Mouse (Mus musculus): Measurements from ENCODE around the gene Asb6.

The Asb6 gene

DNA sequence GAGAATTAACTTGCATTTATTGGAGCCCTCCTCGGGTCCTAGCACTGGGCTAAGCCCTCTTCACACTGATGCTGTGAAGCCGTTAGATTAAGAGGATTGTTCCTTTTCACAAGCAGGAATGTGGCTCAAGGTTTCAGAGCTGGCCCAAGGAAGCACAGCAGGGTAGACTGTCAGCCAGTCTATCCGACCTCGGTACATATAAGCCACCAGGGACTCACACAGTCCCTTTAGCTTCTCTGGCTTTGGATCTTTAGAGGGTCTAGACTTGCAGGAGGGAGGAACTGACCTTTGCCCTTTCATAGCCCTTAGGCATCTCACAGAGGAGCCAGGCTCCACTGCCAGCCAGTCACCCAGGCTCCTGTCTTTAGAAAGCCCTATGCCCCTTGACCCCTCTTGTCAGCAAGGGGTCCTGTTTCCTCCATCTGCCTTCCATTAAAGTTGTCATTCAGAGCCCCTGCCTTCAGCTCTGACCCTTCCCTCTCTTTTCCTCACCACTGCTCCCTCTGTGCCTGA is at the start of gene Asb6:
Gene Asb6, minus strand, starts transcription at position 51 of the 513 bp plus-strand sequence.
- no peak for DNase-seq

DNA sequence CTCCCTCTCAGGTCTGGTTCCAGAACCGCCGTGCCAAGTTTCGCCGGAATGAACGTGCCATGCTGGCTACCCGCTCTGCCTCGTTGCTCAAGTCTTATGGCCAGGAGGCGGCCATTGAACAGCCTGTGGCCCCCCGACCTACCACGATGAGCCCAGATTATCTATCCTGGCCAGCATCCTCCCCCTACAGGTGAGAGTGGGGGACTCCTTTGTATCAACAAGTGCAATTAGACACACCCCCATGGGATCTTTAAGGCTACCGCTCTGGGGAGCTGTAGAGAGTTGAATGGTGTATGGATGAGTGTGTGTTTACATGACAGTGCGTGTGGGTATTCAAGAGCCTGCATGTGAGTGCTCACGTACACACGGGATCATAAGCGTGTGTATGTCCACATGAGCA is 49.3 kb upstream of the Asb6 start:
- DNase-seq, result no peak

DNA sequence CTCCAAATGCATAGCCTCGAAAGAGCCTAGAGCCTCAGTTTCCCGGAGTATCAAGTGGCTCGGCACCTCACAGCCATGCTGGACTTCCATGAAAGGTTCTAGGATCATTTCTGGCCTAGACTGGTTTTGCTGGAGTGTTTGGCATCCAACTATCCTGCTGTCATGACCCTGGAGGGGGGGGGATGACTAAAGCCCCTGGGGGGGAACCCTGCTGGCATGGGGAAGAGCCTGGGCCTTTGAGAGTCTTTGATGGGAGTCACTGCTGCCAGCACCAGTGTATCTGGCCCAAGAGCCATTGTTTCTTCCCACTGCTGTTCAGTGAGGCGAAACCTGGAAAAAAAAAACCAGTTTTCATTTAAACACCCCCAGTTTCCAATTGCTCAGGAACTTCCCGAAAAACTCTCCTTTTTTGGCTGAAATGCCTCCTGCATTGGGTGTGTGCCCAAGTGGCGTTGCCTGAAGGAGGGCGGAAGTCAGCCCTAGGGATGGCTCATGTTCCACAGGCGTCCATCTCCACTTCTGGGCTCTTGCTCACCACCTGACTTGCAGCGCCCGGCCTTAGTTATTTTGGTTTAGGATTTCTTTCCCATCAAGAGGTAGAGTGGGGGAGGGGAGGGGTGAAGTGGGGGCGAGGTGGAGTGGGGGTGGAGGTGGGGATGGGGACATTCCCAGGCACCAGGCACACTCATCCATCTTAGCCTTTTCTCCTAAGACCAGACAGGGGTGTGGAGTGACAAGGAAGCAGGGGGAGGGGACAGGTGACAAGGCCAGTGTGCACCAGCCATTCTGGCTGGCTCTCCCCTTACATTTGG is 45.7 kb upstream of the Asb6 start:
- DNase-seq, result no peak

DNA sequence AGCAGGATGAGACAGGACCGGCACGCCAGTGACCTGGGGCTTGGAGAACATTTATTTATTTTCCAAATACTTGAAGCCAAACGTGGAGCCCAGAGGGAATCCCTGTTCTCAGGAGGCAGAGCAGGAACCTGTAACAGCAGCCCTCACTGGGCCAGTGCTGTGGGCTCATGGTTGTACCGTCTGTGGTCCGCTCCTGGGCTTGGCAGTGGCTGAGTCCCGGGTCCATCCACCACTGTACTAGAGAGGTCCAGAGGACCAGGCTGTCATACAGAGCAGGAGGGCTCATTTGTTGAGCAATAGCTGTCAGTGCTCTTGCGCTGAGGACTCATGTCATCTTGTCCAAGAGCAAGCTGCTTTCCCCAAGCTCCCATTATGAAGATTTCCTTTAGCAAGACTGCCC is 45.0 kb upstream of the Asb6 start:
- DNase-seq, result no peak

DNA sequence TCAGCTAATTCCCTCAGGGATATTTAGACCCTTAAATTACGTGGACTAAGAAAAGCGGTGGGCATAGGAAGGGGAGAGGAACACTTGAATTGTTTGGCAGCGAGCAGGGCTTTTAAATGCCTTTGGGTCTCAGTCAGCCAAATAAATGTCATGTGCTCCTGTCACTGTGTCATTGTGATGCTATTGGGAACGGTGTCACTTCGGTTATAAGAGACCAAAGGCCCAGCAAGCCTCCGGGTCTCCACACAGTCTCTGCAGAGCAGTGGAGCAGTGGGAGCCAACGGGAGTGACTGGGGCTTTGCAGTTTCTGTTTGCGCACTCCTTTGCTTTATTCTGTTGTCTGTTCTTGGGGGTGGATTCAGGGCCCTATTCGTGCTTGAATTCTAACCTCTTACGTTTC is 44.3 kb upstream of the Asb6 start:
- no peak for DNase-seq

DNA sequence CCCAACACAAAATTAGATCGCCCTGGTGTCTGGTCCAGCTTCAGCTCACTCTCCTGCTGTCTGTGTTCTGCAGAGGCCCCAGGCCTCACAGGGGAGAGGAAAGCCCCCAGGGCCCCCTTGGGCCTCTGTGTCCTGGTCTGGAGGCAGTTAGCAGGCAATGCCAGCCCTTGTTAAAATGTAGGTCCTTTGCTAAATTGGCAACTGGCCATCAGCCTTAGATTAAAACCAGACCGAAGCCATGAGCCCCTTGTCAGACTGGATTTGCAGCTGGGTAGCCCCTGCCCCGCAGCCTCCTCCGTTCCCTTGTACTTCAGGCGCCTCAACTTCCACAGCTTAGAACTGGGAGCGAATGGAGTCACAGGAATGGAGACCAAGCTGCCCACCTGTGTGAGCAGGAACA is 42.5 kb upstream of the Asb6 start:
- no peak for DNase-seq

DNA sequence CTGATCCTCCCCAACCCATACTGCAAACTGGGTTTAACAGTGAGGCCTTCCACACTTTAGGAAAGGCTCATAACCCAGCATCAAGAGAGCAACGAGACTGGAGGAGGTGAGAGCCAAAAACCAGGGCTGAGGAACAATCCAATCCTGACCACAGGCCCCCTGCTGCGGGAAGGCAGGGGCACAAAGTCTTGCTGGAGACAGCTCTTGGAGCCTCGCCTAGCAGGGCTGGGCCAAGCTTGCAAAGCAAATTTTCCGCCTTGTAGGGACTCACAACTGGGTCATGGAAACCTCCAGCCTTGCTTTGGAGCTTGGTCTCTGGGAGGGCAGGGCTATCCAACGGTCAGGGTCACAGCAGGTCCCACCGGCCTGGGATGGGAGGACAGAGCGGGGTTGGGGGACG is 40.7 kb upstream of the Asb6 start:
- DNase-seq, result peak; percentile 77

DNA sequence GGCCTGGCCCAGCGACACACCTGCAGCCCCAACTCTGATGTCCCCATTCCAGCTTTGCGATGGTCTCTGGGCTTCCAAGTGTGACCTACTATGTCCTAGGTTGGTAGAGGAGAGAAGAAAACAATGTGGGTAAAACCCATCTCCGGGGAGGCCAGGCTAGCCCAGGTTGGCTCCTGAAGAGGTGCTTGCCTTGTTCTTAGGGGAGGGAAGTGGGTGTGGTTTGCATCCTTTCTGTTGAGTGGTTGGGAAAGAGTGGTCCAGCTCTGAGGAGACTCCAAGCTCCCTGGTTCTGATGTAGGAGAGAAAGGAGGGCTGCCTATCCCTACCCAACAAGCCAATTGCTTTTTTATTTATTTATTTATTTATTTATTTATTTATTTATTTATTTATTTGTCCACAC is 35.3 kb upstream of the Asb6 start:
- no peak for DNase-seq

DNA sequence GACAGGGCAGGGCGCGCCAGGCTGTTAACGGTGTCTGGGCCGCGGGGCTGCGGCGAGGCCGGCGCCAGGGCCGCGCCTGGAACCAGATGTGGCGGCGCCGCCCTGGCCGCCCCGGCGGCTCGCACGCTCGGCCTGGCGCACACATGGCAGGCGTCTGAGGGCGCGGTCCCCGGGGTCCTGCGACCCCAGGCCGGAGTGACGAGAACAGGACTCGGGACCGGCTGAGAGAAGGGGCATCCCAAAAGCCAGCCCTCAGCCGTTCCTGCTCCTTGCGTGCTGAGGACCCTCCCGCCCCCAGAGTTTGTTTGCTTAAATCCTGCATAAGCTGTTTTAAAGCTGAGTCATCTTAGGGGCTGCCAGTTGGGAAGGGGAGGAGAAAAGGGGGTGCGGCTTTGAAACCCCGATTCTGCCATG is 34.8 kb upstream of the Asb6 start:
- no peak for DNase-seq

DNA sequence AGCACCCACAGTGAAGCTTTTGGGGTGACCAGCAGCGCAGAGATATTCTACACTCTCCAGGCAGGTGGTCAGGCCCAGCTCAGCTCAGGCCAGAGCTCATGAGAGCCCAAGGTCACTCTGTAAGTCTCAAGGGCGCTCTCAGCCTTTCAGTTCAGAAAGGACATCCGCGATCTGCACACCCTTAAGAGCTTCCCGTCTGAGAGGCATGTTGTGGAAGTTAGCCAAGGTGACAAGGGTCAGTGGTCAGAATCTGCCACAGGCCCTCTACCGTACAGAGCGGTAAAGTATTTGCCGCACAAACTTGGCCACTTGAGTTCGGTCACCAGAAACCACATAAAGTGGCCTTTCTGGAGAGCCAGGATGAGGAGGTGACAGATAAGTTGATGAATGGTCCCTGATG is 33.4 kb upstream of the Asb6 start:
- DNase-seq, result peak; percentile 59

DNA sequence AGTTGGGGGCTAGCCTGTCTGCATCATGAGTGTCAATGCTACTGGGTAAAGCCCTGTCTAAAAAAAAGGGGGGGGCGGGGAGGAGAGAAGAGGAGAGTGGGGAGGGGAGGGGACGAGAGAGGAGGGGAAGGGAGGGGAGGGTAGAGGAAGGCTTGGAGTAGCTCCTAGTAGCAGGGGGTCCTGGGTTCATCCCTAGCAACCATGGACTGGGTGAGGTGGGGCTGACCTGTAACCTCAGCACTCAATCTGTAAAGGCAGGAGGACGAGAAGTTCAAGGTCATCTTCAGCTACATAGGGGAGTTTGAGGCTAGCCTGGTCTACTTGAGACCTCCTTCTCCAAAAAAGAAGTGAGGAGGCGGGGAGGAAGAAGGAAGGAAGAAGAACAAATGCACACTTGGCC is 31.9 kb upstream of the Asb6 start:
- no peak for DNase-seq

DNA sequence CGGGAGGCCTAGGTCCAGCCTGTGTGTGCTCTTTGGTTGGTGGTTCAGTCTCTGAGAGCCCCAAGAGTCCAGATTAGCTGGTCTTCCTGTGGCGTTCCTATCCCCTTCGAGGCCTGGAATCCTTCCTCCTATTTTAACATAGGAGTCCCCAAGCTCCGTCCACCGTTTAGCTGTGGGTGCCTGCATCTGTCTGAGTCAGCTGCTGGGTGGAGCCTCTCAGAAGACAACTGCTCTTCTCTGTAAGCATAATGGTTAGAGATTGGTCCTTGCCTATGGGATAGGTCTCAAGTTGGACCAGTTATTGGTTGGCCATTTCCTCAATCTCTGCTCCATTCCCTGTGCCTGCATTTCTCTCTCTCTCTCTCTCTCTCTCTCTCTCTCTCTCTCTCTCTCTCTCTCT is 29.6 kb upstream of the Asb6 start:
- DNase-seq, result no peak

DNA sequence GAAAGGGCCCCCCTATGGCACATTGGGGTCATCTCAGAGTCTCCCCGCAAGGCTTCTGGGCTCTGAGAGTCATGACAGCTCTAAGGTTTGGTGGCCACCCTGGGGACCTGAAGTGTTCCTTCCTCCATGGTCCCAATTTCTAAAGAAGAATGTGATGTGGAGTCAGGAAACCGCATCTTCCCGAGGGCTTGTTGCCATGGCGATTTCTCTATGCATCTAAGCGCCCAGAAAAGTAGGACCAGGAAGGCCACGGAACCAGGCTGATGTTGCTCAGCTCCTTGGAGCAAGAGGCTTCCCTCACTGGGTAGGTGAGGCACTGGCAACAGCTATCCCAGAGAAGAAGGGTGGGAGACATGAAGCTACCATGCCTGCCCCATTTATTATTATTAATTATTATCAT is 26.9 kb upstream of the Asb6 start:
- no peak for DNase-seq

DNA sequence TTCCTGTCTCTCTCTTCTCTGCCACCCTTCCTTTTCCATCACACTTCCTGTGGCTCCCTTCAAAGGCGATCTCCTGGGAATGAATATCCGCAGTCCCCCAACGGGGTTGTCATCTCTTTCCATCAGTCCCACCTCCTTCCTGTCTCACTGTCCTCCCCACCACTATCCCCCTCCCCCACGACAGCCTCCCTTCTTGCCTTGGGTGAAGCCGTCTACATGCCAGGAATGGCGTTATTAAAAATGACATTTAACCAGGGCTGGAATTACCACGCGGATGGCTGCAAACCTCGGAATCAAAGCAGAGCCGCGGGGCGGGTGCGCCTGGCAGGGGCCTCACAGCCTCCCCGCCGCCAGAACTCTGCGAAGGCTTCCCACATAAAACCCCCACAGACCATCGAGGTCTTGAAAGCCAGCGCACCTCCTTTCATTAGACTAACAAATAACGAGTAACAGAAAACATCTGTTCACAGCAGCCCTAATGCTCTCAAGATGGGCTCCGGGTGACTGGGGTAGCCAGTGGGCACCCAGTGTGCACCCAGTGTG is 22.7 kb upstream of the Asb6 start:
- DNase-seq, result no peak

DNA sequence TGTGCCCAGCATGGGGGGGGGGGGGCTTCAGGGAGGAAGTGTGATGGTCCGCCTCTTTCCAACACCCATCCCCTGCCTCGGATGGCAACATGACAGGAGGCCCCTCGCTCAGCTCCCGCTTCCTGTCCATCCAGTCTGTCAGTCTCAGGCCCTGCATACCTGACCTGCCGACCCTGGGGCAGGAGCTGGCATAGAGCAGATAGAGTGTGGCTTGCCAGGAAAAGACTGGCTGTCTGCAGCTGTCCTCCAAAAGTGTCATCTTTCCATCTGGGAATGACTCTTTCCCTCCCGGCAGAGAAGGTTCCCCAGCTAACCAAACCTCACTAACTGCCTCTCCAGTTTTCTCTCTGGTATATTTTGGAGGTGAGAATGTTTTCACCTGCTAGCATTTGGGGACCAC is 20.4 kb upstream of the Asb6 start:
- DNase-seq, result no peak

DNA sequence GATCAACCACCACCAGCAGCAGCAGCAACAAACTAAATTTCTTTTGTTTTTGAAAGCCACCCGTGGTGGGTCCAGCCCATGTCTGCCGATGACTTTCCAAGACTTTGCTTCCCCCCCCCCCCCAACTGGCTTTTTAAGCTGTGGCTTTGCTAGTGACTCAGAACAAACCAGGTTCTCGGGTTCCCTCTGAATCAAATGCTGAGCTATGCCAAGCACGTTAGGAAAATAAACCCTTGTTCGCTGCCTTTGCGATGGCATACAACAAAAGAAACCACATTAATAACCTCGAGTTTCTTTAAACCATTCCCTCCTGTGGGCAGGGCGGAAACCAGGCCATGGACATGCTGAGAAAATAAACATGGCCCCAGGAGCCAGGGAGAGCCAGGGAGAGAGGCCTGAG is 18.1 kb upstream of the Asb6 start:
- DNase-seq, result no peak

DNA sequence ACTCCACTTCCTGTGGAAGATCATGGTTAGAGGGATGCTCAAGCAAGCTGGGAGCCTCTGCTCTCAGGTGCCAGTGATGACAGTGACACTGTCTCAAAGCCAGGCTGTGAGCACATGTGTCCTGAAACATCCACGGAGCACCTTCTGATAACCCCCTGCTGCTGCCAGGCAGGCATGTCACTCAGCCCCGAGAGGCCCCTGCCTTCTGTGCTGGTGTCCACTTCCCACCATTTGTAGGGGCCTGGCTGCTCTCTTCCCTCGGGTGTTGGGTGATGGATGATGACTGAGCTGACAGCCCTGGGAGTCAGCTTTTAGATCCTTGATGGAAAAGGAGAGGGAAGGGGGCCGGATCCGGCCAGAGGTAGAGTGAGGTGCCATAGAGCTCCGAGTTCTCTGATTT is 16.6 kb upstream of the Asb6 start:
- no peak for DNase-seq

DNA sequence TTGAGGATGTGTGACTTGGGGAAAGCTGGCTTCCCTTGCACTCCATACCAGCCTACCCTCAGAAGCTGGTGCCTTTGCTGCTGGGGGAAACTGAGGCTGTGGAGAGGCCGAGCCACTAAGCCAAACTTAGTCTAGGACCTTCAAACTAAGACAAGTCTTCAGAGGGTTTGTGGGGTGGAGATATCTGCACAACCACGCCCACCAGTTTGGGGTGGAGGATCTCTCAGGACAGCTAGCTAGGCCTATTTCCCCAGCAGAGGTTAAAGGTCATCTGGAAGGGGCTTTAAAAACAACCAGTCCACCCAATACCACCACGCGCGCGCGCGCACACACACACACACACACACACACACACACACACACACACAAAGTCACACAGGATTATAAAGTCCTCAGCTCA is 16.1 kb upstream of the Asb6 start:
- no peak for DNase-seq

DNA sequence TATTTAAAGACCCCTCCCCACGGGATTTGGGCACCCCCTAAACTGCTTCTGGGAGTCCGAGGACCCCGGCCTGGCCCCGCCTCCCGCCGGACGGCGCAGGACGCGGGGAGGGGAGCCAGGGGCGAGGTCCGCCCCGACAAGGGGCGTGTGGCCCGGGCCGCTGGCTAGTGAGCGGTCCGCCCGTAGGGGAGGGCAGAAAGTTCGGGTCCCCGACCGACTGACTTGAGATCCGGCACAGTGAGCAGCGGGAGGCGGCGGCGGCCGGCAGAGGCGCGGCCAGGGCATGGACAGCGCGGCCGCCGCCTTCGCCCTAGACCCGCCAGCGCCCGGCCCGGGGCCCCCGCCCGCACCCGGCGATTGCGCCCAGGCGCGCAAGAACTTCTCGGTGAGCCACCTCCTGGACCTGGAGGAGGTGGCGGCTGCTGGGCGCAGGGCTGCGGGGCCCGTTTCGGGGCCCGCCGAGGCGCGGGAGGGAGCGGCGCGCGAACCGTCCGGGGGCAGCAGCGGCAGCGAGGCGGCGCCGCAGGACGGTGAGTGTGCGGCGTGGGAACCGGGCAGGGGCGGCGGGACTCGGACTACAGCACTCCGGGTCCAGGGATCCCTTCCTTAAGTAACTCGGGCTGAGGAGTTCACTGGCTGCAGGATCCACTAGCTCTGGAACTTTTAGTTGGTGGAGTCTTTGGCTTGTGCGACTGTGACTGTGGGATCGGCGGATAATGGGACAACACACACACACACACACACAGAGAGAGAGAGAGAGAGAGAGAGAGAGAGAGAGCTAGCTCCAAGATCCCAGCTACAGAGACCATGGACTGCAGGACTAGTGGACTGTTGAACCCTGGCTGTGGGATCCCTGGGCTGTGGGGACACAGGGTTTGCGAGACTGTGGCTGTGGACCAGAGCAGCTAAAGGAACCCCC is 15.3 kb upstream of the Asb6 start:
- DNase-seq, result no peak

DNA sequence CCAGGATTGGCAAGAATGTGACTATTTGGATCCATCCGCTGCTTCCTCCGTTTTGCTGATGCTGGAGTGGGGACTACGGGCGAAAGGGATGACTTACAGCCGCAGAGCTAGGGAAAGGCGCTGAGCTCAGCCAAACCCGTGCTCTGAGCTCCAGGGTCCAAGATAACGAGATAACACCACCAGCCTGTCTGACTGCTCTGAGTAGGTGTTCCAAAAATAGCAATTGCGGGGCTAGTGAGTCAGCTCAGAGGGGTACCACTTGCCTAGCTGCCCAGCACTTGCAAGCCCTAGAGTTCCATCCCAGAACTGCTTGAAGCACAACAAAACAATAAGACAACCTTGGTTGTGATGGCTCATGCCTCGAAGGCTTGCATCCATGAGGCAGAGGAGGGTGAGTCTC is 12.5 kb upstream of the Asb6 start:
- DNase-seq, result no peak

DNA sequence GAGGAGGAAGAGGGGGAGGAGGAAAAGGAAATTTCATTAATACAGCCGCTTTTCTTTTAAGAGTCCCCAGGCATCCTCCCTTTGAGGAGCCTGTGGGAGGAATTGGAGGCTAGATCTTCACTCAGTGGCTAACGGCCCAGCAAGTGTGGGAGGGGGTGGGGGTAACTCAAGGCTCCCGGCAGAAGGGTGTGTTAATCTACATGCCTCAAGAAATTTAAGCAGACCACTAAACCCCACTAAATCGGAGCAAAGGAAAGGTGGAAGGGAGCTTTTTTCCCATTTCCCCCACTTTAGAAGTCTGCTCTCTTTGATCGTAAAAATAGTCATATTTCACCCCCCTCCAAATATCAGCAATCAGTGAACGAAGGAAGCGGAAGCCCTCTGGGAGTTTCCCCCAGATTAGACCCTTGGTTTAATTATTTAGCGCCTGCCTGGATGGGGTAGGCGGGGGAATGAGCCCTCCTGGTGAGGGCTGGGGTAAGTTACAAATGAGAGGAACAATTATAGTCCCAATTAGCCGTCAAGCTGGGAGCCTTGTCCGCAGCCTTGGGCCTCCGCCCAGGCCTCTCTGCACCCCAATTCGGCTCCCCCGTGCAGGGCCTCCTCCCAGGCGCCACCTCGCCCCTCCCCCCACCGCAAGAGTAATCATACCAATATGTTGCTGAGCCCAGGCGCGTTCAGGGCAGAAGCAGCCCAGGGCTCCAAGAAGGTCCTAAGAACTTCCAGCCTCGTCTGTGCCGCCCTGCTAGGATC is 6.3 kb upstream of the Asb6 start:
- no peak for DNase-seq

DNA sequence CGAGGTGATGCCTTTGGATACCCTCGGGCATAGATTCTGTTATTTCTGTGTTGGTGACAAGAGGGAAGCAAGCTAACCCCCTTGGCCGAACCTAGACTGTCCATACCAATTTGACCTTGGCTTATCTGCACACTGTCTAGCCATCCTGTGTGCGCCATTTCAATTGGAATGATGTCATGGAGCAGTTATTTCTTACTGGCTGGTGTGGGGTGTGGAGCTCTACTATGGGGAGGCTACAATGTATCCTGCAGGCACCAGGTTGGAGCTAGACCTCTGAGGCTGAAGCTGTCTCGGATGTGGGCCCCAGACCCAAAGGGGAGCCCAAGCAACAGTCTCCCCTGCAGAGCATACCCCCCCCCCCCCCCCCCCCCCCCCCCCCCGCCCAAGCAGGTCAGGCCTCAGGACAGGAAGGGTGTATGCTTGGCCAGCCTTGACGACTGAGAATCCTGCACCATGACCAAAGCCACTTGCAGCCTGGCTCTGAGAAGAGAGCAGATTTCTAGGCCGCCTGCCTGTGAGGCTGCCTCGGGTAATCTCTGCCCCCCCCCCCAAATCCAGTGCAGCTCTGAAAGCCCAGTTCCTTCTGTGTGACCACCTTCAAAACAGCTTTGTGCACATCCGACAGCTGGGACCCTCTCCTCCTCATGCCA is 4.4 kb upstream of the Asb6 start, which contains the start of gene Prrx2:
Gene Prrx2, plus strand, starts transcription at position 600 of the 650 bp plus-strand sequence.
- DNase-seq, result no peak
